Mouse (Mus musculus) 3134 (cell line): ENCODE results near the gene Corin.

ENCODE experiments used
- DNase-seq: peaks from one replicate; pipeline ENCODE4 v3.0.0-alpha.2; 2011; ENCODE audit warnings: low spot score; ENCODE audit not compliant: insufficient read length; ENCODE audit errors: extremely low read depth

Corin gene

DNA sequence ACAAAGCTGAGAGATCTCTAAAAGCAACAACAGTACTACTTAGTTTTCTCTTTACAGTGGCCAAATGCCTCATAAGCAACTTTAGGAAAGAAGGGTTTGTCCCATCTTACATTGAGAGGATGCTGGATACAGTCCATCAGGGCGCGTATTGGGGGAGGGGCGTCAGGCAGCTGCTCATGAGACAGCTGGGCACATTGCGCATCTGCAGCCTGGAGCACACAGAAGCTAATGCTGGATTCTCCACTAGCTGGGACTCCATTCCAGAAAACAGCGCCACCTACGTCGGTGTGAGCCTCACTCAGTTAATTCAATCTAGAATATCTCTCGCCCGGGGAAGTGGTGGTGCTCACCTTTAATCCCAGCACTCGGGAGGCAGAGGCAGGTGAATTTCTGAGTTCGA, 60.3 kb downstream of the Corin start:
- no peak for DNase-seq

DNA sequence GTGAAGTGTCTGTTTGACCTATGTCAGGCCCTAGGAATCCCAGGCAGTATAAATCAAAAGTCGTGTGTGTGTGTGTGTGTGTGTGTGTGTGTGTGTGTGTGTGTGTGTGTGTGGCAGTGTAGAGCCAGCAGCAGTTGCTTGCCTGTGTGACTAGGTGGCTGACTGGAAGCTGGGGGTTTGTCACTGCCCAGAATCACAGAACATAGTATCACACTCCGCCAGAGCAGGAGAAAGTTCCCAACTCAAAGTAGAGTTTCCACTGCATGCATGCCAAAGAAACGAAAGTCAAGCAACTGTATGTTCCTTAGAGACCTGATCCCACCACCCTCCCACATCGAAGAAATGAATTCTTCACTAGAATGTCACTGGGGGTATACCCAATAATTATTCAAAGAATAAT, 61.3 kb downstream of the Corin start:
- no peak for DNase-seq

DNA sequence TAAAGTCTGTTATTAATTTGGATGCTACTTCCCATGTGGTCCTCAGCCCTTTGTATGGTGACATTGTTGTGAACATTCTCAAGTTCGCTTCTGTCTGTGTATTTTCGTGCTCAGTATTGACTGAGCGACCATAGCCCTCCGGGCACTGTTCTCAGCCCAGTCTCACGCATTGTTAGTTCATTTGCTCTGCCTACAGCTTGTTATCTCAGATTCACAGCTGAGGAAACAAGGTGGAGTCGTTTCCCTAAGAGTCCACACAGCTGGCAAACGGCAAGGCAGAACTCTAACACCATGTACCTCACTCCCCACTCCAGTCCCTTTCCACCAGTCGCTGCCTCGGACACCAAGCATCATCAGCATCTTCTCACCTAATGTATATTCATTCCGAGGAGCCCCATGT, 63.1 kb downstream of the Corin start:
- DNase-seq, result no peak

DNA sequence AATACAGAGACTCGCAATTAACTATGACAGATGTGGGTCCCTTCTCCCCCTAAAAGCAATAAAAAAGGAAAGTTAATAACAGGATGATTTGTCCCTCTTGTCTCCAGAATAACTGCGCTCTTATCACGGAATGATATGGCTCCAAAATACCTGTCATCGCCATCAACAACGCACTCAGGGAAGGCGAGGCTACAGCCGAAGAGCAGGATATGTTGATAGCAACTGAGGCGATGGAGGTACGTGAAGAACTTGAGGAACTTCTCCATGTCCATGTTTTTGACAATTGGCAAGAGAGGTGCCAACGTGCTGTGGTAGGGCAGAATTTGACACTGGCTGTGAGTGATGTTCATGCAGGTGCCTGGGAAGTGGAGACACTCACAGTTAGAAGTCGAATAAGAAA, 69.2 kb downstream of the Corin start:
- DNase-seq, result no peak

DNA sequence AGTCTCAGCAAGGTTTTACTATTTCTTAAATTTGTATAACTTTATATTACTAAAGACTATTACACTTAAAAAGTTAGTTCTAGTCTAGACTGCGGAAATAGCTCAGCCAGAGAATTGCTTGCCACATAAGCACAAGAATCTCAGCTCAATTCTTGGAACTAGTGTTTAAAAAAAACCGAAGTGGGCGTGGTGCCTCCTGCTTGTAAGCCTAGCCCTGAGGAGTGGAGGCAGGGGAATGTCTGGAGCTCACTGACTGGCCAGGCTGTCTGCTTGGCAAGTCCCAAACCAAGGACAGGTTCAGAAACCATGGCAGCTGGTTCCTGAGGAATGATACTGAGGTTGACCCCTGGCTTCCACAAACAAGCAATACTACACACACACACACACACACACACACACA, 72.4 kb downstream of the Corin start:
- no peak for DNase-seq

DNA sequence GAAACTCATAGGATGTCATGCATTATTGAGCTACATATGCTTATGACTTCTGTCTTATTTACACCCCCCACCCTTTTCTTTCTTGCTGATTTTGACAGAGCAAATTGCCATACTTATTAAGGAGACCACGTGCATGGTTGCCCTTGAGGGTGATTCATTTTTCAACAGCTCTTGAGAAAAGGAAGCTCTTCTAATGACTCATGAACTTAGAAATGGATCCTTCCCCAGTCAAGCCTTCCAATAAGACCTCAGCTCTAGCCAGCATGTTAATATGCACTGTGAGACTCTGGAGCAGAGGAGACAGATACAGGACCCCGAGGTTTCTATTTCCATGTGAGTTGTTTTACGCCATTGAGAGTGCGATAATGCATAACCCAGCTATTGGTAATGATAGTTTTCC, 76.7 kb downstream of the Corin start:
- DNase-seq, result no peak

DNA sequence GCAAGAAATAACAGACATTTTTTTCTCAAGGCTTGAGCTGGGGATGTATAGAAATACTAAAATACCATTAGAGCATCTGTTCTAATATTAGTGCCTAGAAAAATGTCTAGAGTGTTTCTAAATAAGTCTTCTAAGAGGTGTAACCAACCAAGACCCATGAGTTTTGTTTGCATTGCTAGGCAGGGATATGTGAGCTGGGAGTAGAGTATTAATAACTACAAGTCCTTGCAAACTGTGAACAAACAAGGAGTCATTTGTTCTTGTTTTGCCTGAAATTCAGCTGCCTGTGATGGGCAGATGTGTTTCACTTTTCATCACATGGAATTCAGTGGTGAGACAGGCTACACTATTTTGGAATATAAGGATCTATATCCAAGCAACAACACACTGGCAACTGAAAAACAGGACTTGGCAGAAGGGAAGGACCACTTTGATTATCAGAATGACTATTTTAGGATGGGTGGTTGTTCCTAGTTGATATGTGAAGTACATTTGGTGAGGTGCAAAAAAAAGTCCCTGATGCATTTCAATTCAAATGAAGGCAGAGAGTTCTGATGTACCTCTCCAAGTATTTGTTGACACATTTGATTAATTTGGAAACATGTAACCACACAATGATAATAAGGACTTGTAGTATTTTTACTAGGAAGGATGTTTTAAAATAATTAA, 78.8 kb downstream of the Corin start:
- no peak for DNase-seq

DNA sequence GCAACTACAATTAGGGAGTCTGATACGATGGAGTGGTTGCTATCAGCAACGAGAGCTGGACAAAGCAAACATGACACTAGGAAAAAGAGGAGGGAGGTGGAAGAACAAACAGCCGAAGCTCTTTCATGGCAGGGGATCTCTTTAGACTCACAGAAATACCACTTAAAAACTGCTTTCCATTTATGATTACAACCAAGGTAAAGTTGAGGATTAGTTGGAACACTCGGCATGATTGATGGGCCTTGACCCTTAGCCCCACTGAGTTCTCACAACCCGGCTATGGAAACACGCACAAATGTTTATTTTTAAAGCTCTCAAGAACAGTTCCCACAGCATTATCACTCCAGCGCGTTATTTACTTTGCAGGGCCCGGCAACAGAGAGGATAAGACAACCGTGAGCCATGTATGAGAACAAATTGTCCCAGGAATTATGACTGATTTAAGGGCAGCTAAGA, 92.4 kb downstream of the Corin start:
- no peak for DNase-seq

DNA sequence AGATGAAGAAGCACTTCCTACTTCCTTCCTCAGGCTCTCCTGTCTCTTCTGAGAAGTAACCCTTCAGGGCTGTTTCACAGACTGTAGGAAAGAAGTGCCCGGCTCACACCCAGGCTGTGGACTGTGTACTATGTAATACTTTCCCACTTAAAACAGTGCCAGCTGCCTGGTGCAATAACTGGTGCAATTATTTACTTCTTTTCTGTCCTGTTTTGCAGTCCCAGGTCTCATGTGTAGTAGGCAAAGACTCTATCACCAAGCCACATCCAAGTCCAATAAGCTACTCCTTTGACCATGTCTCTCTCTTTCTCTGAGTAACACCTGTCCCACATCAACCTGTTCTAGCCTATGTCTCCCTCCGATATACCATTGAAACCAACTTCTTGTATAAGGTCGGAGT, 93.4 kb downstream of the Corin start:
- no peak for DNase-seq

DNA sequence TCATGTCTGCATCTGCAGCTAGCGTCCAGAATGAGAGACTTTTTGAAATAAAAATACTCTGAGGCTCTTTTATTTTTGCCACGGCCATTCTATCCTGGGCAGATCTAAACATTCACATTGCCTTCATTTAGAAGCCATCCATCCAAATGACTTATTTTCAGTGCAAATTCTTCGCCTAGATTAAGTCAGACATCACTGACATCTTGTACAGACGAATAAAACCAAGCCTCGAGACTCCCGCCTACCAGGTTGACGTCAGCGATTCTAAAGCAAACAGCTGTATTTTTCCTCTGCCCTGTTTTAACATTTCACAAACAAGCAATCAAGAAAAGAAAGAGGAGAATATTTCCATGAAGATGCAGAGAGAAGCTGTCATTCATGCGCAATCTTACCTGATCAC, 100.9 kb downstream of the Corin start:
- no peak for DNase-seq

DNA sequence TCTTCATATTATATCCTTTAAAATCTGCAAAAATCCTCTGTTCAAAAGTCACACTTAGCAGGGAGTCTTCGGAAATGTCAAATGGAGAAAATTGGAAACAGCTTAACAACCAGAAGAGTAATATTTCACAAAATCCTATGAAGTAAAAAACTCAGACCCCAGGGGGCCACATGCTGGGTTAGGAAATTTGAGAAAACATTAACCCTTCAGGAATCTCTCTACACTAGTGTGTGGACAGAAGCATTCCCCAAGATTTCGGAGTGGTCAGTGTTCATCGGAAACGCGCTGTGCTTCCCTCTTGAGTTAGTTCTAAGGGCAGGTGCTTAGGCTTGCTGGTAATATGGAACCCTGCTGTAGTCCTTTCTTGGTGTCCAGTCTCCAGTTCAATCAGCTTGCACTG, 101.4 kb downstream of the Corin start:
- DNase-seq, result no peak

DNA sequence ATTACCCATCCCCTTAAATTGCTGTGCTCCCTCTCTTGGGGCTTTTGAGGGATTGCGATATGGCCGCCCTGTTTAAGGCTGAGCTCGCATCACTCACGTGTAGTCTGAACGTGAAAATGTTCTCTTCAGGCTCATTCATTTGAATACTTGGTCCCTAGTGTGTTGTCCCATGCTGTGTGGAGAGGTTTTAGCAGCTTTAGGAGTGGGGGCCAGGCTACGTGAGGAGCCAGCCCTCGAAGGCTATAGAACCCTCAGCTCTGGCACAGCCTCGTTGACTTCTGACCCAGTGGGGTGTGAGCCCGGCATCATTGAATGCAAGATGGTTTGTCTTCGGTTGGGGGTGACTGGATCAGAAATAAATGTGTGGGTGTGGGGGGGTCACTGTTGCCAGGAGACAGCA, 102.5 kb downstream of the Corin start:
- DNase-seq, result no peak

DNA sequence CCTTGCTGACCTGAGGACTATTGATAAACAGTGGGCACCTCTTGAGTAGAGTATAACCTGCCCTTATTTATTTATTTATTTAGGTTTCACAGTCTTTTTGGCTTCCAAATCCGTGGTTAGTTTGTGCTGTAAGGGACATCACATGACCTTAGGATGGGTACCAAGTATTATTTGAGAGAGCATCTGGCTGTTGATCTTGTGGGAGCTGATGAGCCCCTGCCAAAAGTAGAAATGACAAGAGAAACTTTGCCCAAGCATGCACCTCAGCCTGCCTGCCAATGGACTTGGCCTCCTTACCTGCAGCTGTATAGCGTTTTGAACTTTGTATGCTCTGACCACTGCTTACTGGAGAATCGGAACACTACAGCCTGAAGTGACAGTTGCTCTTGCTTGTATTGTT, 103.0 kb downstream of the Corin start:
- DNase-seq, result no peak

DNA sequence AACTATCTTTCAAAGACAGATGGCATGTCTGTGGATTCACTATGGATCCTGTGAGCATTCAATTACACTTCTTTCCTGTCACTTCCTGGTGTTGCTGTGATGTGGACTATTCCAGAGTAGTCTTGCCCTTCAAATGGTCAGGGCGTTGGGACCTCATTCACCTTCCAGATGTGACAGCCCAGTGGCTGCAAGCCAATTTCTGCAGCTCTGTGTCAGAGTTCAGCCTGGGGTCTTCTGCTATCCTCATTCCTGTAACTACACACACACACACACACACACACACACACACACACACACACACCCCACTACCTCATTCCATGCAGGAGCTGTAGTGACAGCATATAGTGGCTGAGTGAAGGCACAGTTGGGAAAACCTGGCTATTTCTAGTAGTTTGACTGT, 122.1 kb downstream of the Corin start:
- DNase-seq, result no peak

DNA sequence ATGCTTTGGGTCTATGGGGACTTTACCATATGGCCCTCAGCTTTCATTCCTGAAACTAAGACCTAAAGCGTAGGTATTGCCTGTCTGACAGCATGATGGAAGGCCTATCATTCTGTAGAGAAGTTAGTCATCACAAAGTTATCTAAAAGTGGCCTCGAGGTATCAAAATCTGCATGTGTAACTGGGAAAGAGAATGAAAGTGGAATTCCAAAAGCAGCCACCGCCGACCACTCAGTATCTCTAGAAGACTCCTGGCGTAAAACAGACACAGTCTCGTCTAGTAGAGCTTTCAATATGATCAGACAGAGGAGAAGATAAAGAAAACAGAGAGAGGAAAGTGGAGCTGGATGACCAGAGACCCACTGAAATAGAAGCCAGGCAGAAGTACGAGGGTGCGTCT, 123.7 kb downstream of the Corin start:
- DNase-seq, result no peak

DNA sequence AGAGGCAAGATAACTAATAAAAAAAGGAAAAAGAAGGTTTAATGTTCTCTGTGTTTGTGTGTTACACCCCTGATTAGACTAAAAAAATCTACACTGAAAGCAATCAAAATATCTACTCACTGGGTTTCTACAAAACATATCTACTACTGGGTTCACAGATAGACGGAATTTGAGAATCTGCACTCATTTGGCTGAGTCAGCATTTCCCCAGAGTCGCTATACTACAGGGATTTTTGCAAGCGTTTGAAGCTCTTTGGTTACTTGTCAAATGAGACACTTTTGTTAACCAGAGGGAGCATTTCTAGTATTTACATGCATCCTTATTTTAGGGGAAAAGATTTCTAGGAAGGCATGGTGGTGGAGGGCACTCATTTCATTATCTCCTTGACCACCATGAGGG, 136.3 kb downstream of the Corin start:
- DNase-seq, result no peak

DNA sequence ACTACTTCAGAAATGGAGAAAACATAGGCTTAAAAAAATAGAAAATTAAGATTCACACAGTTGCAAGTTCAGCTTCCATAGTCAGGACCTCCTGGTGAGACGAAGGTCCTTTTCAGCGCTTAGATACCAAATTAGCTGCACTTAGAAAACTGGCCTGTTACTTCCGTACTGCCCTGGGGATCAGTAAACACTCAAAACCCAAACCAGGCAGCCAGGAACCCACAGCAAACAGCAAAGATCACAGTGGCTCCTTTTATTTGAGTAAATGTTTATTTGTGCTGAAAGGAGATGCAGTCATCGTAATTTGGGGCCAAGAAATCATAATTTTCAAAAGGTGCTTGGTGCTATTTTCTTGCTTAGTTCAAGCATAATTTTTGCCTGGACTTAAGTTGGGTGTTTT, 138.5 kb downstream of the Corin start:
- no peak for DNase-seq

DNA sequence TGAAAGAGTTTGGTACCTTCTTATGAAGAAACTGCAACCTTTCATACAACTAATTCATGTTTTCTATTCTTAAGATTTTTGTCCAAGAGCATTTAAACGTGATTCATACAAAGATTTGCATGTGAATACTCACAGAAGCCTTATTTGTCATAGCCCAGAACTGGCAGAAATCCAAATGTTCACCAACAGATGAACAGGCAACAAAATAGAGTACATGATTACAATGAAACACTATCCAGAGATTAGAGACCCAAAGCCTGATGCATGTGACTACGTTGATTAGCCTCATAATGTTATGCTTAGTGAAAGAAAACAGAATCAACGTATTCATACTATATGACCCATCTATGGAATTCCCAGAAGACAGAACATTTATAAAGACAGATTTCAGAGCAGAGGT, 140.4 kb downstream of the Corin start:
- DNase-seq, result no peak

DNA sequence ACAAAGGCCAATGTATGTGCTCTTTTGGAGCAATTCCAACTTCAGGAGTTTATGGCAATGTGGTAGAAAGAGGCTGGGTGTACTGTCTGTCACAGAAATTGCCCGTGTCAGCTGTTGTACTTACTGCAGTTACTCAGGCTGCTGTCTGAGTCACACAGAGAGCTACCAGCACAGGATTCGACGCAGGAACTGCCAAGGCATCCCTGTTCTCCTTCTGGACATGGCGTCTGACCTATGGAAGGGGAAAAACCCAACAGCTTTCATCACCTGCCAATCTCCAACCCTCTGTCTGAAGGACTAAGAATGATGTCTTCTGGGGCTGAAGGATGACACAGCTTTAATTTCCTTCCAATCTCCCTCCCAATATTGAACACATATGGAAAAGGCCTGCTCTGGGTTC, 150.5 kb downstream of the Corin start:
- DNase-seq, result no peak

DNA sequence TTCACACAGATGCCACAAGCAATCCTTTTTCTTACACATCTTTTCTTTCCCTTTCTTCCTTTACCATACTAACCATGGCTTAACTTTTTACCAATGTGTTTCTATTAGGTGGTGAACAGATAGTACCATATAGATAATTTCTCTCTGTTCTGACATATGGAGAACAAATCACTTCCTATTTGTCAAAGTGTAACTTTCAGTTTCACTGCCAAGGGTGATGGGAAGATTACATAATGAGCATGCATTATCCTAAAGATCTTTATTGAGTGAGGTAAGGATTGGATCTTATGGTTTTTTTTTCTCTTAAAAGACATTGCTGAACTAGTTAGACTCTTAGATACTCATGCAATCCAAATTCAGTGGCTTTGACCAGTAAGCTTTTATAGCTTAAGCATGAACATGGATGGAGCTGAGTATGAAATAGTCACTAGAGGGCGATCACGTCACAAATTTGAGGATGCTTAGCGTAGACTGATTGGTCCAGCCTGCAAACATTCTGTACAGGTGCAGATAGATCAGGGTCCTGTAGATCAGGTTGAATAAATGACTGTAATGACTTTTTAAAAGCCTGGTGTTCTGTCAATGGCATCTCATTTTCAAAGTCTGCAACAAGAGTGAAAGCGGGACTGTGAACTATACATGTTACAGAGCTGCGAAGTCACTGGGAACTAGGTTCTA, 154.1 kb downstream of the Corin start:
- DNase-seq, result no peak

DNA sequence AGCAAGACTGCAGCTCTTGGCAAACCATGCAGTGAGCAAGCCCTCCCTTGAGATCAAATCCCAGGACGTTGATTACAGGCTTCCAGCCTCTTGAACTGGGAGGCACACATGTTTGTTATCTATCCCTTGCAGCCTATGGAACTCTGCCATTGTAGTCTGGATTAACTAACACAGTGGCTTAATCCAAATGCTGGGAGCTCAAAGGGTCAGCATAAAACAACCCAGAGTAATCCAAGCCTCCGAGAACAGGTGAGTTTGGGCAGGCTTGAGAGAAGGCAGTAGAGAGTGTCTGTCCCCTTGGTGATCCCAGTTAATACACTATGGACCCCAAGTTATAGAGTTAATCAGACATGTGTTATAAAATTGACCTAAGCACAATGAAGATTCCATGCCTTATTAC, 155.7 kb downstream of the Corin start:
- no peak for DNase-seq

DNA sequence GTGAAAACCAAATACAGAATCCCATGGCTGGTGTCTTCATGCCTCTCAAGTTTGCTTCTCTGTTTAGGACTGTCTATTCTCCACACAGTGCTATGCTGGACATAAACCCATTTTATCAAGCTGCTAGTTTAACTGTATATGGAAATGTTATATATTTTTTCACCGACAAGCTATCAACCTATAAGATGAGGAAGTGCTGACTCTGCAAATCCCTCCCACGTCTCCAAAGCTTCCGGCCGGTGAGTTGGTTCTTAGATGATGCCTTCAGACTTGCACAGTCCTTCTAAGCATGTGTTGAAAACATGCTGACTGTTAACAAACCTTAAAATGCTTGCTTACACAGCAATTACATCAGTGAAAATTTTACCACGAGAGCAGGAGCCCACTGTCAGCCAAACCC, 168.4 kb downstream of the Corin start:
- no peak for DNase-seq

DNA sequence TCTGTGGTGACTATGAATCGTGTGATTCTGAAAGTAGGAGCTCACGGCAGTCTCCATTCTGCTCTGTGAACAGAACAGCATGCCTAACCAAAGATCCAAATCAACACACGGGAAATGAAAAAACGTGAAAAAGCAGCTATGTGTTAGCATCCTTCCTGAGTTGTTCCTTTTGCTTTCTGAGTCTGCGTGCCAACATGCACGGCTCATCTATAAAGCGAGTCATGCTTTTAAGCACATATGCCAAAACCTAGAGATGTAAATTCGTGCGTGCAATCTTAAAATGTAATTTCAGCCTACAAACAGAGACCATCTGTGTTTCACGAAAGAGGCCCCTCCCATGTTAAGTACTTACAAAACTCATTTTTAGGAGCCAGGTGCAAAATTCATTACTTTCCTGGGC, 171.4 kb downstream of the Corin start:
- no peak for DNase-seq
